ENCODE assay signal across 11 mouse cellular contexts in the genomic region with DNA sequence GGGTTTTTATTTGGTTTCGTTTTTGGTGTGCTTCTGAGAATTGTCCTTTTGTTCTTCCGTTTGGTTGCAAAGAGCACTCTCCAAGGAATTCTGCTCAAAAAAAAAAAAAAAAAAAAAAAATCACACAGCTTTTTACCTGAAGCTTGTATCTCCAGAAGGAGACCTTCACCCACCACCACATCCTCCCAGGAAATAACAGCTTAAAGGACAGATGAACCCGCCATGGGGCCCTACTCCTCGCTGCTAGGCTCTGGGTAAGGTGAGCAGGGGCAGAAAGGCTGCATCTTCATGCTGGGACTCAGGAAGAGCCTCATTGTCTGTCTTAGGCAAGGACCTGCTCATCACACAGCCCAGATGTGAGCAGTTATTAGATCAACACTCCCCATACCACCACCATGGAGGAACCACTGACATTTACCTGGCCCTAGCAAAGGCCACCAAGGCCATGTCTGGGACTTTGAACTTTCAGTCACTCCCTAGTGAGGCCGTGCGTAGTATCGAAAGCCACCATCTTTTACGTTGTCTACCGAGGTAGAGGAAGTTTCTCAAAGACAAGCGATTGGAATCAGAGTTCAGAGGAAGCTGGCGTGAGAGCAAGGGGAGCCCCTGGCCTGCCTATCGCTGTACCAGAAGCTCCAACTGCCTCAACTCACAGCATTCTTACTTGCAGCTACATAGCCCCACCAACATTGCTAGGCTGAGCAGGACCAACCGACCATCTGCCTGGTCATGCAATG.
DNase-seq lines count a peak whose midpoint lies in the region; ATAC-seq and TF ChIP-seq lines count a peak whose summit lies in the region.
"Had no signal": no experiment of that assay in that cellular context is flagged by ENCODE, and none has a peak within 500 bp of the region (broad histone marks: within the 10 kb centered on the region; RNA-seq: fewer than 3 reads in every experiment).

No protein-coding gene starts in this region.

- no peaks in the 10 kb centered on the region for H3K27me3 ChIP-seq in heart, embryonic 13.5 days (replicated peaks)
- no peaks in the 10 kb centered on the region for H3K27me3 ChIP-seq in cerebellum, adult 2 months (ENCODE audit: control insufficient read depth, insufficient read depth, low read length)
- H3K27me3 ChIP-seq: limb, embryonic 15.5 days had no signal

- H3K4me1 ChIP-seq in heart, embryonic 13.5 days: peaks cover 39% of the 10 kb centered on the region
- no peaks in the 10 kb centered on the region for H3K4me1 ChIP-seq in cerebellum, adult 2 months (ENCODE audit: control insufficient read depth, insufficient read depth, low read length)

- no peak for ATAC-seq in heart, embryonic 13.5 days (ENCODE audit: extremely low read depth, insufficient number of reproducible peaks, low FRiP score, low TSS enrichment)
- peak; percentile 19 for ATAC-seq in inflammation-experienced regulatory T-cells, adult 6 months
- ATAC-seq: forebrain, embryonic 16.5 days had no signal

- H3K9ac ChIP-seq in heart, embryonic 13.5 days: no peak overlapping the region
- H3K9ac ChIP-seq: limb, embryonic 15.5 days had no signal

- H3K4me3 ChIP-seq in heart, embryonic 13.5 days: no peak overlapping the region
- H3K4me3 ChIP-seq in cerebellum, adult 2 months (replicated peaks; ENCODE audit: insufficient read depth, low read depth, low read length): no peak overlapping the region
- H3K4me3 ChIP-seq: limb, embryonic 15.5 days had no signal

- no peak for TF ChIP-seq POLR2A in cerebellum, adult 2 months (IDR thresholded peaks at IDR 0.05; ENCODE audit: borderline replicate concordance, insufficient read depth, low read length)

- no peak for TF ChIP-seq CTCF in cerebellum, adult 2 months (IDR thresholded peaks at IDR 0.05; ENCODE audit: borderline replicate concordance, insufficient read depth, low read depth, low read length)

- intact Hi-C loops in left cerebral cortex, postnatal 36 days (cut with DNase I): no loop called here

- H3K36me3 ChIP-seq in heart, embryonic 13.5 days: no peaks in the 10 kb centered on the region
- H3K36me3 ChIP-seq: limb, embryonic 15.5 days had no signal

- peak overlapping the region; percentile 83 for H3K27ac ChIP-seq in heart, embryonic 13.5 days (replicated peaks)
- H3K27ac ChIP-seq in cerebellum, adult 2 months (ENCODE audit: insufficient read depth, low read length): no peak overlapping the region
- H3K27ac ChIP-seq: limb, embryonic 15.5 days had no signal

- H3K9me3 ChIP-seq in heart, embryonic 13.5 days: no peaks in the 10 kb centered on the region
- H3K9me3 ChIP-seq: limb, embryonic 15.5 days had no signal

- no peak overlapping the region for H3K4me2 ChIP-seq in heart, embryonic 13.5 days
- H3K4me2 ChIP-seq: limb, embryonic 15.5 days had no signal

- DNase-seq in heart, postnatal 4 days: no peak
- DNase-seq in CD4-positive, CD25-positive, alpha-beta regulatory T cell, adult 2 months (ENCODE audit: low read depth, low spot score): peak; percentile 80
- DNase-seq in naive thymus-derived CD4-positive, alpha-beta T cell, adult 2 months (ENCODE audit: low read depth): peak; percentile 76
- no peak for DNase-seq in cerebellum, adult 2 months
- DNase-seq in left cerebral cortex, postnatal 36 days (ENCODE audit: low spot score in 2 of 2): no peak
- no peak for DNase-seq in kidney, postnatal 36 days
- DNase-seq: retina, postnatal 1 day had no signal

- 77% methylated on average over 13 of the region's 13 CpGs for WGBS in heart, embryonic 13.5 days
- 96% methylated on average over 13 of the region's 13 CpGs for WGBS in cerebellum, adult 2 months

Comparison
In these comparisons a context has a peak if more than half of its experiments do, and no peak if none do; other contexts are left out.
1. DNase-seq: peak in CD4-positive, CD25-positive, alpha-beta regulatory T cell, adult 2 months (single experiment) and naive thymus-derived CD4-positive, alpha-beta T cell, adult 2 months (single experiment); none in heart, postnatal 4 days (single experiment), cerebellum, adult 2 months (0 of 2), left cerebral cortex, postnatal 36 days (0 of 2) and kidney, postnatal 36 days (0 of 2).